Mouse (Mus musculus) E14TG2a.4 (cell line): ENCODE measurements around the gene Ciz1.

ENCODE experiments used
- H3K27me3 ChIP-seq: 2 replicates; pipeline ENCODE4 v1.6.1; 2014; ENCODE audit warnings: low read length, control low read depth; ENCODE audit not compliant: insufficient read depth
- H3K36me3 ChIP-seq: 2 replicates; pipeline ENCODE4 v1.6.1; 2014; ENCODE audit warnings: low read length, control low read depth; ENCODE audit not compliant: insufficient read depth
- H3K4me1 ChIP-seq: replicated peaks from 2 replicates; pipeline ENCODE4 v1.6.1; 2014; ENCODE audit warnings: low read depth, low read length, control low read depth
- H3K4me3 ChIP-seq: replicated peaks from 2 replicates; pipeline ENCODE4 v1.5.1; 2014; ENCODE audit warnings: mild to moderate bottlenecking, low read length
- H3K9me3 ChIP-seq: 2 replicates; pipeline ENCODE4 v1.6.1; 2014; ENCODE audit warnings: low read length, control low read depth
- CTCF ChIP-seq: conservative IDR thresholded peaks from 2 replicates; pipeline ENCODE4 v1.5.1; 2014; ENCODE audit warnings: low read length
- NANOG ChIP-seq: IDR thresholded peaks from 2 replicates; pipeline ENCODE4 v1.6.1; 2014; ENCODE audit warnings: borderline replicate concordance, low read length, mixed read lengths
- POU5F1 ChIP-seq: IDR thresholded peaks from 2 replicates; pipeline ENCODE4 v1.6.1; 2014; ENCODE audit warnings: low read length, borderline replicate concordance

The Ciz1 gene

GRCm38 (mm10) chr2:32327200-32327599, 24.9 kb upstream of the Ciz1 start:
- Histone ChIP-seq H3K4me1 (peaks cover 29% of the 10 kb centered on the region), H3K36me3 (no peaks in the 10 kb centered on the region), H3K27me3 (peaks cover 10% of the 10 kb centered on the region; the same call in 1 of the 2 replicates), H3K4me3 (no peak overlapping the region), H3K9me3 (no peaks in the 10 kb centered on the region)
- no peak for TF ChIP-seq NANOG
- TF ChIP-seq POU5F1 = no peak
- TF ChIP-seq CTCF = no peak

GRCm38 (mm10) chr2:32328911-32329460, 23.1 kb upstream of the Ciz1 start:
- peaks cover 22% of the 10 kb centered on the region for H3K27me3 ChIP-seq
- peaks cover 33% of the 10 kb centered on the region for H3K4me1 ChIP-seq
- H3K4me3 ChIP-seq = peak overlapping the region; percentile 26; the same call in 1 of the 2 replicates
- H3K36me3 ChIP-seq = no peaks in the 10 kb centered on the region
- no peaks in the 10 kb centered on the region for H3K9me3 ChIP-seq
- no peak for TF ChIP-seq POU5F1
- no peak for TF ChIP-seq NANOG
- no peak for TF ChIP-seq CTCF

- Histone ChIP-seq H3K4me1 (peaks cover 37% of the 10 kb centered on the region), H3K27me3 (peaks cover 28% of the 10 kb centered on the region), H3K9me3 (no peaks in the 10 kb centered on the region), H3K36me3 (no peaks in the 10 kb centered on the region), H3K4me3 (peak overlapping the region; percentile 26; the same call in 1 of the 2 replicates)
- TF ChIP-seq POU5F1 (no peak), NANOG (no peak), CTCF (no peak)
Measured at GRCm38 (mm10) chr2:32329531-32329930, 22.6 kb upstream of the Ciz1 start.

GRCm38 (mm10) chr2:32332159-32332558, 20.0 kb upstream of the Ciz1 start:
- Histone ChIP-seq H3K36me3 (no peaks in the 10 kb centered on the region; the same call in 1 of the 2 replicates), H3K4me1 (peaks cover 49% of the 10 kb centered on the region), H3K9me3 (no peaks in the 10 kb centered on the region), H3K4me3 (no peak overlapping the region), H3K27me3 (peaks cover 52% of the 10 kb centered on the region)
- no peak for TF ChIP-seq CTCF
- no peak for TF ChIP-seq POU5F1
- no peak for TF ChIP-seq NANOG

GRCm38 (mm10) chr2:32335888-32336287, 16.2 kb upstream of the Ciz1 start:
- Histone ChIP-seq H3K27me3 (peaks cover 48% of the 10 kb centered on the region), H3K9me3 (no peaks in the 10 kb centered on the region), H3K36me3 (no peaks in the 10 kb centered on the region; the same call in 1 of the 2 replicates), H3K4me3 (peak overlapping the region; percentile 49), H3K4me1 (peaks cover 33% of the 10 kb centered on the region)
- TF ChIP-seq POU5F1 (no peak), NANOG (no peak), CTCF (no peak)

- Histone ChIP-seq H3K9me3 (no peaks in the 10 kb centered on the region), H3K27me3 (peaks cover 22% of the 10 kb centered on the region; the same call in 1 of the 2 replicates), H3K4me1 (peaks cover 43% of the 10 kb centered on the region), H3K36me3 (no peaks in the 10 kb centered on the region; the same call in 1 of the 2 replicates), H3K4me3 (no peak overlapping the region)
- no peak for TF ChIP-seq CTCF
- TF ChIP-seq POU5F1 = no peak
- TF ChIP-seq NANOG = no peak
Measured at GRCm38 (mm10) chr2:32339912-32340642, 12.1 kb upstream of the Ciz1 start.

- no peak overlapping the region for H3K4me3 ChIP-seq
- no peak for TF ChIP-seq POU5F1
- no peak for TF ChIP-seq NANOG
- TF ChIP-seq CTCF = no peak
- H3K27me3 ChIP-seq = peaks cover 13% of the 10 kb centered on the region; the same call in 1 of the 2 replicates
- no peaks in the 10 kb centered on the region for H3K9me3 ChIP-seq
- peaks cover 37% of the 10 kb centered on the region for H3K4me1 ChIP-seq
- H3K36me3 ChIP-seq = no peaks in the 10 kb centered on the region
Measured at GRCm38 (mm10) chr2:32340836-32341633, 11.1 kb upstream of the Ciz1 start.

GRCm38 (mm10) chr2:32341634-32341939, 10.5 kb upstream of the Ciz1 start:
- no peaks in the 10 kb centered on the region for H3K36me3 ChIP-seq
- no peak overlapping the region for H3K4me3 ChIP-seq
- TF ChIP-seq NANOG (no peak), POU5F1 (no peak), CTCF (no peak)
- H3K4me1 ChIP-seq = peaks cover 32% of the 10 kb centered on the region
- H3K27me3 ChIP-seq = peaks cover 8% of the 10 kb centered on the region; the same call in 1 of the 2 replicates
- H3K9me3 ChIP-seq = no peaks in the 10 kb centered on the region
